In the genomic region with DNA sequence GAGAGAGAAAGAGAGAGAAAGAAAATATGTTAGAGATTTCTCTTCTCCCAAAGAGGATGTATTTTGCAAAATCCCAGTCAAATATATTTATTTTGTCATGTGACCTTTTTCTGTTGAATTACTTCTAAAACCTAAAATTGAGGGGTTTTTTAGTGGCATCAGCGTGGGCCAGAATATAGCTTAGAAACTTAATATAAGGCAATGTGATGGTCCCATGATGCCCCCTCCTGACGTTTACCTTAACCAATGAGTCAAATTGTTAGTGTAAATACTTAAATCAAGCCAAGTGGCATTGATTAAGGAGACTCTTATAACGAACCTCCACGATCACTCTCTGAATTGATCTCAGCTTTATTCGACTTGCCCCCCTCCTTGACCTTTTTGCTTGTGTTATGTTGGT, we compare ENCODE assay signal across 27 mouse cellular contexts. TPM values are rescaled to one million over a fixed set of nuclear protein-coding genes. Genes with fewer than 3 reads are reported as not detected.
DNase-seq lines count a peak whose midpoint lies in the region; ATAC-seq and TF ChIP-seq lines count a peak whose summit lies in the region.
"Had no signal": no experiment of that assay in that cellular context is flagged by ENCODE, and none has a peak within 500 bp of the region (broad histone marks: within the 10 kb centered on the region; RNA-seq: fewer than 3 reads in every experiment).

No protein-coding gene starts in this region.

- H3K4me3 ChIP-seq in intestine, embryonic 14.5 days (ENCODE audit: low read depth, low read length): no peak overlapping the region
- H3K4me3 ChIP-seq in intestine, postnatal 0 days (ENCODE audit: low read depth, low read length): no peak overlapping the region
- H3K4me3 ChIP-seq in midbrain, embryonic 11.5 days (ENCODE audit: low read depth, low read length): no peak overlapping the region
- no peak overlapping the region for H3K4me3 ChIP-seq in midbrain, embryonic 15.5 days
- no peak overlapping the region for H3K4me3 ChIP-seq in CH12.LX (replicated peaks in 1 of 3; ENCODE audit: low read depth in 2 of 3, low read length in 2 of 3, poor library complexity in 1 of 3)

- peak; percentile 66 for DNase-seq in heart, adult 11 months
- no peak for DNase-seq in heart, postnatal 36 days
- peak; percentile 25 for DNase-seq in intestine, embryonic 14.5 days (ENCODE audit: low spot score)
- peak; percentile 69 for DNase-seq in midbrain, embryonic 11.5 days (ENCODE audit: low spot score, missing footprints)
- DNase-seq in CH12.LX (ENCODE audit: extremely low read depth): no peak
- DNase-seq in right cerebral cortex, postnatal 14 days: no peak
- DNase-seq: adrenal gland, adult 2 months; adrenal gland, adult 8-10 months; adrenal gland, postnatal 10 days; adrenal gland, postnatal 14 days; adrenal gland, postnatal 25 days; adrenal gland, postnatal 36 days; B cell, adult 2 months; cerebellum, adult 11 months; cerebellum, adult 11-12 months; cerebellum, adult 18-20 months had no signal

- no peak overlapping the region for H3K9ac ChIP-seq in intestine, embryonic 14.5 days (ENCODE audit: low read length)
- H3K9ac ChIP-seq in intestine, postnatal 0 days (ENCODE audit: low read depth, low read length): no peak overlapping the region
- no peak overlapping the region for H3K9ac ChIP-seq in midbrain, embryonic 11.5 days (ENCODE audit: low read length)
- H3K9ac ChIP-seq in midbrain, embryonic 15.5 days: no peak overlapping the region
- H3K9ac ChIP-seq in CH12.LX (ENCODE audit: insufficient read depth, low read depth): no peak overlapping the region

- peaks cover 6% of the 10 kb centered on the region; the same call in 1 of the 2 replicates for H3K27me3 ChIP-seq in intestine, embryonic 14.5 days (replicated peaks; ENCODE audit: control insufficient read depth, insufficient read depth, low read length)
- H3K27me3 ChIP-seq in intestine, postnatal 0 days (replicated peaks; ENCODE audit: control insufficient read depth, insufficient read depth, low read length): peaks cover 3% of the 10 kb centered on the region
- peaks cover 3% of the 10 kb centered on the region for H3K27me3 ChIP-seq in midbrain, embryonic 11.5 days (ENCODE audit: control insufficient read depth, insufficient read depth, low read length)
- peaks cover 8% of the 10 kb centered on the region; the same call in 1 of the 2 replicates for H3K27me3 ChIP-seq in midbrain, embryonic 15.5 days (replicated peaks)
- no peaks in the 10 kb centered on the region for H3K27me3 ChIP-seq in CH12.LX (replicated peaks)

- H3K36me3 ChIP-seq in intestine, embryonic 14.5 days (ENCODE audit: control insufficient read depth, insufficient read depth, low read length): no peaks in the 10 kb centered on the region
- no peaks in the 10 kb centered on the region for H3K36me3 ChIP-seq in intestine, postnatal 0 days (ENCODE audit: control insufficient read depth, insufficient read depth)
- H3K36me3 ChIP-seq in midbrain, embryonic 11.5 days (ENCODE audit: control insufficient read depth, insufficient read depth, low read length): no peaks in the 10 kb centered on the region
- H3K36me3 ChIP-seq in midbrain, embryonic 15.5 days (replicated peaks): no peaks in the 10 kb centered on the region
- H3K36me3 ChIP-seq in CH12.LX (replicated peaks in 1 of 2; ENCODE audit: control insufficient read depth in 1 of 2, insufficient read depth in 1 of 2, low read length in 1 of 2): no peaks in the 10 kb centered on the region
- H3K36me3 ChIP-seq: G1E had no signal

- WGBS in intestine, embryonic 14.5 days: 69% methylated on average over 5 of the region's 5 CpGs
- 69% methylated on average over 5 of the region's 5 CpGs for WGBS in intestine, postnatal 0 days
- WGBS in midbrain, embryonic 11.5 days: 72% methylated on average over 5 of the region's 5 CpGs
- 63% methylated on average over 5 of the region's 5 CpGs for WGBS in midbrain, embryonic 15.5 days

- TF ChIP-seq EP300 in CH12.LX (IDR thresholded peaks at IDR 0.05; ENCODE audit: low read length): no peak

- ATAC-seq in intestine, embryonic 14.5 days (replicated peaks; ENCODE audit: low FRiP score, low TSS enrichment, low read depth): no peak
- ATAC-seq in intestine, postnatal 0 days: no peak
- ATAC-seq in midbrain, embryonic 11.5 days (ENCODE audit: low FRiP score): no peak
- no peak for ATAC-seq in midbrain, embryonic 15.5 days (replicated peaks)
- ATAC-seq: activated CD4-positive, CD25-positive, alpha-beta regulatory T cell, adult 4 months; CD4-positive, CD25-positive, alpha-beta regulatory T cell, adult 4 months; Patski had no signal

- H3K27ac ChIP-seq in intestine, embryonic 14.5 days (ENCODE audit: low read depth): no peak overlapping the region
- H3K27ac ChIP-seq in intestine, postnatal 0 days (ENCODE audit: low read depth, low read length): no peak overlapping the region
- no peak overlapping the region for H3K27ac ChIP-seq in midbrain, embryonic 11.5 days (ENCODE audit: low read depth, low read length)
- H3K27ac ChIP-seq in midbrain, embryonic 15.5 days: no peak overlapping the region
- H3K27ac ChIP-seq in CH12.LX (ENCODE audit: insufficient read depth, low read depth): no peak overlapping the region

- no peaks in the 10 kb centered on the region for H3K79me2 ChIP-seq in CH12.LX (replicated peaks; ENCODE audit: control insufficient read depth, extremely low read depth, insufficient read depth, poor library complexity, severe bottlenecking)

- no peak overlapping the region for H3K4me2 ChIP-seq in intestine, embryonic 14.5 days (ENCODE audit: low read length)
- no peak overlapping the region for H3K4me2 ChIP-seq in intestine, postnatal 0 days (replicated peaks; ENCODE audit: low read depth)
- no peak overlapping the region for H3K4me2 ChIP-seq in midbrain, embryonic 11.5 days
- H3K4me2 ChIP-seq in midbrain, embryonic 15.5 days: no peak overlapping the region
- H3K4me2 ChIP-seq in CH12.LX (ENCODE audit: insufficient read depth, low read depth, poor library complexity, severe bottlenecking): no peak overlapping the region

- TF ChIP-seq RAD21 in CH12.LX (IDR thresholded peaks at IDR 0.05; ENCODE audit: low read depth, low read length): peak; percentile 11

- no peak for TF ChIP-seq CTCF in intestine, postnatal 0 days (IDR thresholded peaks at IDR 0.05; ENCODE audit: low read depth)
- 0 out of 4 replicates have a peak, but pooled peaks of 1 of the 2 experiments have one; percentile 13 for TF ChIP-seq CTCF in CH12.LX (conservative IDR thresholded peaks at IDR 0.05 in 1 of 2, IDR thresholded peaks at IDR 0.05 in 1 of 2; ENCODE audit: low read depth in 2 of 2, low read length in 2 of 2)

- no peaks in the 10 kb centered on the region for H3K9me3 ChIP-seq in intestine, embryonic 14.5 days (ENCODE audit: control insufficient read depth, low read length)
- H3K9me3 ChIP-seq in intestine, postnatal 0 days (ENCODE audit: control insufficient read depth): no peaks in the 10 kb centered on the region
- no peaks in the 10 kb centered on the region for H3K9me3 ChIP-seq in midbrain, embryonic 11.5 days (ENCODE audit: control insufficient read depth, low read length)
- no peaks in the 10 kb centered on the region for H3K9me3 ChIP-seq in midbrain, embryonic 15.5 days
- H3K9me3 ChIP-seq in CH12.LX (replicated peaks; ENCODE audit: low read length): no peaks in the 10 kb centered on the region
- H3K9me3 ChIP-seq: G1E had no signal

- intact Hi-C loops in heart, postnatal 36 days (cut with DNase I): no loop called here

- H3K4me1 ChIP-seq in intestine, embryonic 14.5 days (replicated peaks; ENCODE audit: control insufficient read depth, insufficient read depth, low read length): peaks cover 3% of the 10 kb centered on the region; the same call in 1 of the 2 replicates
- H3K4me1 ChIP-seq in intestine, postnatal 0 days (replicated peaks; ENCODE audit: control insufficient read depth, insufficient read depth, low read length): no peaks in the 10 kb centered on the region
- H3K4me1 ChIP-seq in midbrain, embryonic 11.5 days (ENCODE audit: control insufficient read depth, insufficient read depth, low read length): peaks cover 14% of the 10 kb centered on the region
- peaks cover 16% of the 10 kb centered on the region for H3K4me1 ChIP-seq in midbrain, embryonic 15.5 days
- peaks cover 0 to 23% of the 10 kb centered on the region in 2 experiments; a peak in 2 of 4 replicates for H3K4me1 ChIP-seq in CH12.LX (ENCODE audit: control insufficient read depth in 1 of 2, insufficient read depth in 2 of 2)

- in situ Hi-C loops in CH12.LX (cut with MboI; ENCODE audit: low pct_ligation_motif_present, low pct_unique_long_range_greater_than_20kb, low sequenced_read_pairs): loop anchor here (25.0 kb wide), 1 partner anchor 487 kb away; no protein-coding TSS in a partner anchor

- dilution Hi-C loops in CH12.LX (cut with MboI; ENCODE audit: extremely low pct_ligation_motif_present, extremely low pct_unique_long_range_greater_than_20kb, low sequenced_read_pairs): no loop called here

- TF ChIP-seq POLR2A in CH12.LX (IDR thresholded peaks at IDR 0.05; ENCODE audit: low read depth, low read length): no peak

TF ChIP-seq in CH12.LX, 34 proteins besides CTCF, POLR2A, EP300 and RAD21 (continues in another document):
- TF ChIP-seq CHD1 (IDR thresholded peaks at IDR 0.05; ENCODE audit: low read depth, low read length) (no peak), ZC3H11A (IDR thresholded peaks at IDR 0.05; ENCODE audit: low read depth, low read length) (no peak), NRF1 (IDR thresholded peaks at IDR 0.05; ENCODE audit: low read depth, low read length) (no peak), JUND (conservative IDR thresholded peaks at IDR 0.05; ENCODE audit: low read depth, low read length) (no peak), E2F4 (IDR thresholded peaks at IDR 0.05; ENCODE audit: insufficient replicate concordance, low read depth, low read length) (no peak)

RNA-seq across cellular contexts. Expression of a gene that starts 4.2 kb away (rescaled TPM):
- total RNA-seq in heart, postnatal 36 days (2021): not detected
- 0.47 and 0.67 TPM in 2 replicates for polyA plus RNA-seq in intestine, embryonic 14.5 days (2014; fragmentation: Nextera tagmentation; extraction: Ambion mirVana)
- 0.47 and 0.89 TPM in 2 replicates for polyA plus RNA-seq in intestine, postnatal 0 days (2015; fragmentation: Nextera tagmentation; extraction: Ambion mirVana)
- 0.22 TPM in 1 of 2 replicates, not detected in the other for polyA plus RNA-seq in midbrain, embryonic 11.5 days (2014; fragmentation: Nextera tagmentation; extraction: Ambion mirVana)
- polyA plus RNA-seq in midbrain, embryonic 15.5 days (2015; fragmentation: Nextera tagmentation; extraction: Ambion mirVana): 1.3 and 1.5 TPM in 2 replicates
- total RNA-seq in CH12.LX (2012; rRNA removed) (not detected in 2 replicates), CH12.LX (2014; rRNA removed) (not detected in 2 replicates)
- polyA plus RNA-seq in CH12.LX (2012; ENCODE audit: insufficient read length, low read depth): not detected in 2 replicates
- total RNA-seq: adrenal gland, adult 18-20 months; adrenal gland, adult 2 months; adrenal gland, adult 8-10 months; adrenal gland, postnatal 10 days; adrenal gland, postnatal 14 days; adrenal gland, postnatal 25 days; adrenal gland, postnatal 36 days; adrenal gland, postnatal 4 days; ES-E14; MEL had no signal
- polyA plus RNA-seq: adrenal gland, adult 2 months; C2C12; CD4-positive, CD25-positive, alpha-beta regulatory T cell, adult 4 months; G1E; Patski had no signal

RNA-seq across cellular contexts. Expression of a gene that starts 52.5 kb away (rescaled TPM):
- total RNA-seq in heart, postnatal 36 days (2021): not detected
- not detected in 2 replicates for polyA plus RNA-seq in intestine, embryonic 14.5 days (2014; fragmentation: Nextera tagmentation; extraction: Ambion mirVana)
- polyA plus RNA-seq in intestine, postnatal 0 days (2015; fragmentation: Nextera tagmentation; extraction: Ambion mirVana): 14.0 and 18.0 TPM in 2 replicates
- 0.23 and 0.43 TPM in 2 replicates for polyA plus RNA-seq in midbrain, embryonic 11.5 days (2014; fragmentation: Nextera tagmentation; extraction: Ambion mirVana)
- 0.30 and 0.52 TPM in 2 replicates for polyA plus RNA-seq in midbrain, embryonic 15.5 days (2015; fragmentation: Nextera tagmentation; extraction: Ambion mirVana)
- total RNA-seq in CH12.LX (2012; rRNA removed) (not detected in 2 replicates), CH12.LX (2014; rRNA removed) (not detected in 2 replicates)
- not detected in 2 replicates for polyA plus RNA-seq in CH12.LX (2012; ENCODE audit: insufficient read length, low read depth)
- total RNA-seq: adrenal gland, adult 18-20 months; adrenal gland, adult 2 months; adrenal gland, adult 8-10 months; adrenal gland, postnatal 10 days; adrenal gland, postnatal 14 days; adrenal gland, postnatal 25 days; adrenal gland, postnatal 36 days; adrenal gland, postnatal 4 days; ES-E14; G1E; MEL had no signal
- polyA plus RNA-seq: activated CD4-positive, CD25-positive, alpha-beta regulatory T cell, adult 4 months; C2C12; CD4-positive, CD25-positive, alpha-beta regulatory T cell, adult 4 months; G1E; Patski had no signal

Comparison
In these comparisons a context has a peak if more than half of its experiments do, and no peak if none do; other contexts are left out.
1. DNase-seq: peak in heart, adult 11 months (single experiment), intestine, embryonic 14.5 days (single experiment) and midbrain, embryonic 11.5 days (single experiment); none in heart, postnatal 36 days (0 of 2), CH12.LX (single experiment) and right cerebral cortex, postnatal 14 days (single experiment).